Mouse (Mus musculus) spleen, postnatal 36 days (tissue): ENCODE measurements at regions not wholly inside any gene's neighbourhood (a gene's known extent, or its start where the extent isn't known, plus 50 kb on each side); places are given as distances from the start of the nearest gene placed in this dataset.

Experiments used
- DNase-seq, 2 experiments: peaks; one replicate each; pipeline ENCODE4 v3.0.0; 2022; ENCODE audit warnings: low spot score in 2 of 2, mixed read lengths in 1 of 2

DNA sequence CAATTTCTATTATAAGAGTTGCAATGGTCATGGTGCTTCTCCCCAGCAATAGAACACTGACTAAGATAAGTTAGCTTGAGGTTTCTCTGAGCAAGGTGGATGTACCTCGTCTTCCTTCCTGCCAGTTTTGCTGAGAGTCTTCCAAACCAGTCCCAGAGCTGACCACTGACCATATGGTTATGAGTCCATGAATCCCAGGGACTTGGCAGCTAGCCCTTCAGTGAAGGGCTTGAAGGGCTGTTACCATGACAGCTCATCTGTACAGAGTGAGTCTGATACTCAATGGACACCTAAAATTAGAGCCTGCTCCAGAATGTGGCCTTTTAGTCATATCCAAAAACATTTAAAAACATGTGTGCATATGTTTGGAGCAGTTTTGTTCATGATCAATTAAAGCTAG lies 297.5 kb upstream of the Thsd7b start:
- no peak for DNase-seq

DNA sequence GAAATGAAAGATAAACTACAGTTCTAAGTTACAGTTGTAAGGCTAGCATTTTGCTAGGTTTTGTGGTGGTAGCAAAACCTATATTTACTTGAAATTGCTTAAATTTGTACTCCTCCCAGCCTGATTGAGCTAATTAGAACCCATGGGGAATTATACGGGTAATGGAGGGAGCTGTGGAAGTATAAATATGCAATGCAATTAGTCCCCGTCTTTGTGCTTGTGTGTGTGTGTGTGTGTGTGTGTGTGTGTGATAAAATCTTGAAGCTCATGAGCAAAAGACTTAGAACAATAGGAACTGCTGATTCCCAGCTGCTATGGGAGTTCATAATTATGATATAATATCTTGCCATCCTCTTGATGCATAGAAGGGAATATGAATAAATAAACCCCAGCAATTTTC lies 321.7 kb upstream of the Thsd7b start:
- DNase-seq: no peak

- DNase-seq: no peak
Measured at GRCm38 (mm10) chr1:128950512-128950911, 322.6 kb upstream of the Thsd7b start.

- DNase-seq: no peak
Measured at GRCm38 (mm10) chr1:128914811-128915210, 322.7 kb upstream of the Cxcr4 start.

GRCm38 (mm10) chr1:128912532-128912931 lies 320.4 kb upstream of the Cxcr4 start:
- DNase-seq: no peak

DNA sequence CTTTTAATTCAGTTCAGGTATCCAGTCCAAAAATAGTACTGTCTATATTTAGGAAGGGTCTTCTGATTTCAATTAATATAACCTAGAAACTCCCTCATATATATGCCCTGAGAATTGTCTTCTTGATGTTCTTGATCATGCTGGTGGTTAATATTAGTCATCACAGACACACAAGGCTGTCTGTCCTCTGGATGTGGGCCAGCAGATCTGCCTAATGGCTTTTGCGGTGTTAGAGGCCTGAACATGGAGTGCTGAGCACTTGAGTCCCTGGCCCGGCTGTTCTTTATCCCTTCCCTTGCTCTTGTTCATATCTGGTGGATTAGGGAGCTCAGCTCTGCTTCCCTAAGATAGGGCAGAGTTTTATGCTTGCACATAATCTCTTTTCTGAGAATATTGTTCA lies 315.5 kb upstream of the Cxcr4 start:
- no peak for DNase-seq

- no peak for DNase-seq
Measured at GRCm38 (mm10) chr1:128898025-128898424, 305.9 kb upstream of the Cxcr4 start.

DNA sequence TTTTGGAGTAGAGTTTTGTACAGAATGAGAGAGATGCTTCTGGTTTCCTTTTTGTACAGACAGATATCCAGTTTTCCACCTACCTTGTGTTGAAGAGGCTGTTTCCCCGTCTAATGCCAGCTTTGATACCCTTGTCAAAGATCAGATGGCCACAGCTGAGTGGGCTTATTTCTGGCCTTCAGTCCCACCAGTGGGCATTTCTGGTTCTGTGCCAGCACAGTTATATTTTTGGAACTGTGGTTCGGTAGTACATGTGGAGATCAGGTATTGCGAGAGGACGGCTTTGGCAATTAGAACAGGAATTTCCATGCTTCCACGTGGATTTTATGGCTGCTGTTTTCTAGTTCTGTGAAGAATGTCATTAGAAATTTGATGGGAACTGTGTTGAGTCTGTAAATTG lies 302.5 kb upstream of the Cxcr4 start:
- no peak for DNase-seq

DNA sequence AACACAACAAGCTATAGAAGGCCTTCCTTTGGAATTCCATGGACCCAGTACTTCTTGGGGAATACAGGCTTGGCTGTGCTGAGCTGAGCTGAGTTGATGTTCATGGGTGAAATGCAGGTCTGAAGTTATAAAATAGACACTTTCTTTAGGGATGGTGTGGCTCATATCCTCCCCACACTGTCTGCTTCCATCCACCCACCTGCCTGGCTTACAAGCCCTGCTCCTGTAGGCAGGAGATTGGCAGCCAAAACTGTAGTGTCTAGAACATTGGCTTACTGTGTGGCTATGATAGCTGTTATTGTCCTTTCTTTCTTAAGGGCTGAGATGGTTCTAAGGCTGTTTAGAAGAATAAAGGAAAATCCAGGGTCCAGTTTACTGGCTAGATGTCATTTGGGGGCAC lies 286.2 kb upstream of the Cxcr4 start:
- DNase-seq: no peak

DNA sequence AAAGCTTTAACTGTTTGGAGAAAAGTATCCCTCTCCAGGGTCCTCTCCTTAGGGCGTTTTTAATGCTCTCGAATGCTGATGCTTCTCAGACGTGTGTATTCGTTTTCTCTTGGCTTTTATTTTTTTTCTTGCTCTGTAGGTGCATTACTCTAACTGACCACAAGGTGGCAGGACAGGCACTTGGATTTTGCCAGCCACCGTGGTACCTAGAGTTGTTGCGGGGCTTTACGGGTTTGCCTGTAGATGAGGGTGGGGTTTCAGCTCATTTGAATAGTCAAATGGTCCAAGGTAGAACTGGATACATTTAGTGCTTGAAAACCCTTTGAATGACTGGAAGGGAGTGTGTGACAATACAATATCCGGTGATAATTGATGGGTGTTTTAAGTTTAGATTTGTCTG lies 283.2 kb upstream of the Cxcr4 start:
- DNase-seq: peak in 1 of 2 experiments; percentile 15

DNA sequence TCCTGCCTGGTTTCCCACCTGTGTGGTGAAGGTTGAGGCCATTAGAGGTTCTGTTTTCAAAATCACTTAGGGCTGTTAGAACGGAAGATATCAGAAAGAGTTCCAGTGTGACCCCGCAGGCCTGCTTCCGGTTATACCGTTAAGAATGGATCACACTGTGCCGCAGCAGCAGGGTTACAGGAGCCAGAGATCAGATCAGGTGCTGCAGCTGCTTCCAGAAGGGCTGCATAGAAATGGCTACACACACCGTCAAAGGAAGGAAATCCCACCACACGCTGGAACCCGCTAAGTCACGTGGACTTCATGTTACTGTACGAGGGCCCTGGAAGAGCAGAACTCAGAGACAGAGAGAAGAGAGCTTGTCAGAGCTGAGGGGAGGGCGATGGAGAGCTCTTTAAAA lies 282.1 kb upstream of the Cxcr4 start:
- DNase-seq: no peak

- no peak for DNase-seq
Measured at GRCm38 (mm10) chr1:128868761-128869160, 276.7 kb upstream of the Cxcr4 start.

- no peak for DNase-seq
Measured at GRCm38 (mm10) chr1:128860537-128860936, 268.4 kb upstream of the Cxcr4 start.

GRCm38 (mm10) chr1:128860094-128860493 lies 268.0 kb upstream of the Cxcr4 start:
- no peak for DNase-seq

GRCm38 (mm10) chr1:128858661-128859060 lies 266.6 kb upstream of the Cxcr4 start:
- DNase-seq: no peak

- no peak for DNase-seq
Measured at GRCm38 (mm10) chr1:128856933-128857332, 264.8 kb upstream of the Cxcr4 start.

GRCm38 (mm10) chr1:128854649-128855048 lies 262.6 kb upstream of the Cxcr4 start:
- no peak for DNase-seq

- DNase-seq: no peak
Measured at GRCm38 (mm10) chr1:128853286-128853685, 261.2 kb upstream of the Cxcr4 start.

GRCm38 (mm10) chr1:128837361-128837760 lies 245.3 kb upstream of the Cxcr4 start:
- DNase-seq: no peak

DNA sequence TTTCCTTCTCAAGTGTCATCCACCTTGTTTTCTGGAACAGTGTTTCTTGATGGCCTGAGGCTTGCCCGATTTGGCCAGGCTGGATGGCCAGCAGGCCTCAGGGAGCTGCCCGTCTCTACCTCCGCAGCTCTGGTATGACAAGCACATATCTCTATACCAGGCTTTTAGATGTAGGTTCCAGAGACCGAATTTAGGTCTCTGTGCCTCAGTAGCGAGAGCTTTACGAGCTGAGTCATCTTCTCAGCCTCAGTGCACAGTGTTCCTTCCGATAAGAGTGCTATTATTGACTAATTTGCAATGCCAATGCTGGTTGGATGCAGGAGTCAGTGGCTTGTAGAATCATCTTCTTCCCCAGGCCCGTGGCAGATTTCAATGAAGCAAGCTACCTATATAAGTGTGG lies 243.4 kb upstream of the Cxcr4 start:
- no peak for DNase-seq

GRCm38 (mm10) chr1:128833096-128833715 lies 241.1 kb upstream of the Cxcr4 start:
- no peak for DNase-seq

- peak; percentile 74 for DNase-seq
Measured at GRCm38 (mm10) chr1:128832201-128832883, 240.2 kb upstream of the Cxcr4 start.

DNA sequence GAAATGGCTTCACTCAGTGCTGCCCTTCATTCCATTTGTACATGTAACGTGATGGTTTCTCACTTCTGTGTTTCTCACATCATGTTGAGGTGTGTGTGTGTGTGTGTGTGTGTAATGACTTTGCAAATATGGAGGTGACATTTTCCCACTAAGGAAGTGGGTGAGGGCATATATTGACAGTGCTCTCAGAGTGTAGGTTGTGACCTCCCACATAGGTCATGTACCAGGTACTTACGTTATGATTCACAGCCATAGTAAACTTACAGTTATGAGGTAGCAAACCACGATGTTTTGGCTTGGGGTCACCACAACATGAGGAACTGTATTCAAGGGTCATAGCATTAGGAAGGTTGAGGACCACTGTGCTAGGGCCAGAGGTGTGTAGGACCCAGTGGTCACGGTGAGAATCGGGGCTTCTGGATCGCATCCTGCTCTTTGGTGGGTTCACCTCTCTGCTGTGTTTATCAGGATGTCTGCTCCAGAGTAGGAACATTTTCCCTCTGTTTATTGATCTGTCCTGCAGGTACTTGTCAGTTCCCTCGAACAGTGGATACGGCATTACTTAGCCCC lies 238.7 kb upstream of the Cxcr4 start:
- DNase-seq: no peak
